Mouse (Mus musculus) brown adipose tissue, adult 24 weeks (tissue): Measurements from ENCODE around the gene Fam181a. TPM values are rescaled to one million over a fixed set of nuclear protein-coding genes. Genes with fewer than 3 reads are reported as not detected.

ENCODE experiments used
- H3K27ac ChIP-seq: fragments of 200-500 bp; replicated peaks from 2 replicates; pipeline ENCODE4 v1.5.1; 2012; ENCODE audit warnings: low read depth, mild to moderate bottlenecking, low read length
- H3K4me1 ChIP-seq: fragments of 200-500 bp; 2 replicates; pipeline ENCODE4 v1.6.1; 2012; ENCODE audit warnings: low read length, mixed read lengths; ENCODE audit not compliant: control insufficient read depth, insufficient read depth, insufficient read length
- H3K4me3 ChIP-seq: fragments of 200-500 bp; 2 replicates; pipeline ENCODE4 v1.5.1; 2012; ENCODE audit warnings: low read depth, mild to moderate bottlenecking, low read length, moderate library complexity; ENCODE audit not compliant: insufficient read depth
- polyA plus RNA-seq: library from polyadenylated mRNA; stranded (reverse); fragments of >200 nt; gene quantifications from 2 replicates; pipeline ENCODE4 v1.2.4, GENCODE M21; 2012; ENCODE audit not compliant: missing spikeins, insufficient read depth, insufficient read length

The Fam181a gene
- polyA plus RNA-seq, 1 experiment = not detected

DNA sequence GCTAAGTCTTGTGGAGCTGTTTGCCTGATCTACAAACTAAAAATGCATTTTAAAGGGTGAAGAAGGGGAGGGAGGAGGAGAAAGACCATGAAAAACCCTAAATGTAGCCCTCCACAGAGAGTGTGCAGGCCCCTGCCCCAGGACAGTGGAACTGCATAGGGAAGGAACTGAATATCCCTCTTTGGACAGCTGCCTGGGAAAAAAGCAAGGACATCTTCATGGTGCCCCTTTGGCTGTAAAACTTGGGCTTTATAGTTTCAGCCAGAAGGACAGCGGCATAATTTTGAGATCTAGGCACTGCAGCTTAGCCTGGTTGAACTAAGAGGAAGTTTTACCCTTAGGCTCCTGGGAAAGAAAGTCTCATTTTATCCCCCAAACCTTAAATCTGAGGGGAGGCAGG, 7.8 kb upstream of the Fam181a start:
- no peaks in the 10 kb centered on the region for H3K4me1 ChIP-seq
- no peak overlapping the region for H3K4me3 ChIP-seq
- H3K27ac ChIP-seq = no peak overlapping the region

DNA sequence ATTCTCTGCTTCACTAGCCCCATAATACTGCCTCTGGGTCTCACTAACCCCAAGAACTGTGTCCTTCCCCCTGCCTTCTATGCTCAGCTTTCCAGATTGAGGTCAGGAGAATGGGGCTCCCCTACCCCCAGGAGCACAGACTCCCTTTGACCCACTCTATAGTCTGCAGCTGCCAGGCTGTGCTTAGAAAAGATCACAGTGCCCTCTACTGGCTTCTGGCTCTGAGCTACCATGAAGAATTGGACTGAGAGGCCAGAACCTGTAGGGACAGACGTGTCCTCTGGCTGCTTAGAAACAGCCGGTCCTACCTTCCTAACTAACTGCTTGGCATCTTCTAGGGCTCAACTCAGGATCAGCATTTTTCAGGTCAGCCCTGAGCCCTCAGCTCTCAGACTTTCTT, 4.6 kb upstream of the Fam181a start:
- H3K27ac ChIP-seq = no peak overlapping the region
- H3K4me1 ChIP-seq = no peaks in the 10 kb centered on the region
- no peak overlapping the region for H3K4me3 ChIP-seq

DNA sequence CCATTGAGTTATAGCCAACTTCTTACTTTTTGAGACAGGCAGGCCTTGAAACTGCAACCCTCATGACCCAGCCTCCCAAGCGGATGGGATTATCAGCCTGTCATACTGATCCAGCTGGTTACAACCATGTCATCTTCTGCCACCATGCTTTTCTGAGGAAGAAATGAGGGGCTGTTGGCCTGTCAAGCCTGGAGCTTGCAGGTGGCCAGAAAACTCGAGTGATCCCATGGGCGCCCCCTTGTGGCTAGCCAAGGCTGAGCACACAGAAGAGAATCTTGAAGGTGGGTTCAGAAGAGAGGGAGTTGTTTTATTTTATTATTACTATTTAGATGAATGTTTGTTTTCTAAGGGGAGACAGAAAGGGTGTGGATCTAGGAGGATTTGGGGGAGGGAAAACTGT, 4.1 kb upstream of the Fam181a start:
- Histone ChIP-seq H3K4me1 (no peaks in the 10 kb centered on the region), H3K4me3 (no peak overlapping the region), H3K27ac (no peak overlapping the region)

DNA sequence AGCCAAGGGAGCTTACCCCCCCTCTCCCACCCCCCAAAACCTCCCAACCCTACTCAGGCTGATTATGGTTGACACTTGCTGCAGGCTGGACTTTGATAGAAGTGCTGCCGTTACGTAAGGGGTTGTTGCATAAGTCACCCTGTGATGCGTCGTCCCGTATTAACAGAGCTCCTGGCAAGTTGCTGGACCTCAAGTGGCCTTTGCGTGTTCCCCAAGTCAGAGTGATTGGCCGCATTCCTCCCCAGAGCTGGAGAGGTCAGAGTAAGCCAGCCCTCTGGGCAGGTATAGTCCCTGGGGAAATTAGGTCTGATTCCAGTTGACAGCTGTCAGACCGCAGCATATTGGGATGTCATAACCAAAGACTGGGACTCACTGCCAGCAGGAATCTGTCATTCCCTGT, 1.1 kb downstream of the Fam181a start:
- no peak overlapping the region for H3K4me3 ChIP-seq
- no peak overlapping the region for H3K27ac ChIP-seq
- H3K4me1 ChIP-seq = no peaks in the 10 kb centered on the region

DNA sequence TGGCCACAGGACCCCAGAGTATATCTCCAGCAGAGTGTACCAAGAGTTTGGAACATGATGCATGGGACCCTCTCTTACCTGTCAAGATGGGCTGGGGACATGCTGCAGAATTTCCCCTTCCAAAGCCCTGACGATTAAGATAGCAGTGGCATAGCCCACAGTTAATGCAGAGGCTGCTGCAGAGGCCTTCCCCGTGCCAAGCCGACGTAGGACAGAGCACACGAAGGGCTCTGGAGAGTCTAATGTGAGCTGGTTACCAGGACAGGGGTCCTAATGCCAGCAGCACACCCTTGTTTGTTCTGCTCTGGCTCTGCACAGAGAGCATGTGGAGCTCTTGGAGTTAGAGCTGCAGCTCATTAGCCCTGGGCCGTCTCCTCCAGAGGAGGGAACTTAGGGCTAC, 2.5 kb downstream of the Fam181a start:
- no peak overlapping the region for H3K4me3 ChIP-seq
- H3K4me1 ChIP-seq = no peaks in the 10 kb centered on the region
- H3K27ac ChIP-seq = no peak overlapping the region

DNA sequence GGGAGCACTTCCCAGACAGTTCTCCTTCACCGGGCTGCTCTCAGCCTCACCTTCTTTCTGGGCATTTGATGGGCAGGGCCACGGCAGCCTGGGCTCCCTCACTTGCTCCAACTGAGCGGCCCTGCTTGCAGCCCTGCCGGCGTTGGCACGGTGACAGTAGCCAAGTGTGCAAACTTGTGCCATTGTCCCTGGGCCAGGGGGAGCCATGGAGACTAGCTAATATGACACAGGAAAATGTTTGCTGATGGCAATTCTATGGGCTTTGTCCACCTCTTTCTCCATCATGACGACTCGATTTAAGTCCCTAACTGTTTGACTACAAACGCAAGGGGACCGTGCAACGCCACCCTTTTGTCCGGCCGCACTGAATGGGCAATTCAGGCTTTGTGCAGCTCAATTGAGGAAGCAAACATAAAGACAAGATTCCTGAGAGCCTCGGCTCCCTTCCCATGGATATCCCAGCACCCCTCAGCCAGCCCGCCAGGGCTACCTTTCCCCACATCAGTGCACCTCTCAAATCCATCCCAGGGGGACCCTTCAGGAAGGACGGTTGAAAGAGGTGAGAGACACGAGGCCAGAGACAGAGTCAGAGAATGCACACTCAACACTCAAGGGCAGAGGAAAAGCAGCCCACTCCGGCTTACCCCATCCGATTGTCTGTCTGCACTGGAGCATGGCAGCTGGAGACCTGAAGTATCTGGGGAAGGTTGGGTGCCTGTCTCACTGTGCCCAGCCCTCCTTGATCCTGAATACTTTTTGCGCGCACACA, 3.3 kb downstream of the Fam181a start:
- Histone ChIP-seq H3K4me1 (no peaks in the 10 kb centered on the region), H3K4me3 (no peak overlapping the region), H3K27ac (no peak overlapping the region)

DNA sequence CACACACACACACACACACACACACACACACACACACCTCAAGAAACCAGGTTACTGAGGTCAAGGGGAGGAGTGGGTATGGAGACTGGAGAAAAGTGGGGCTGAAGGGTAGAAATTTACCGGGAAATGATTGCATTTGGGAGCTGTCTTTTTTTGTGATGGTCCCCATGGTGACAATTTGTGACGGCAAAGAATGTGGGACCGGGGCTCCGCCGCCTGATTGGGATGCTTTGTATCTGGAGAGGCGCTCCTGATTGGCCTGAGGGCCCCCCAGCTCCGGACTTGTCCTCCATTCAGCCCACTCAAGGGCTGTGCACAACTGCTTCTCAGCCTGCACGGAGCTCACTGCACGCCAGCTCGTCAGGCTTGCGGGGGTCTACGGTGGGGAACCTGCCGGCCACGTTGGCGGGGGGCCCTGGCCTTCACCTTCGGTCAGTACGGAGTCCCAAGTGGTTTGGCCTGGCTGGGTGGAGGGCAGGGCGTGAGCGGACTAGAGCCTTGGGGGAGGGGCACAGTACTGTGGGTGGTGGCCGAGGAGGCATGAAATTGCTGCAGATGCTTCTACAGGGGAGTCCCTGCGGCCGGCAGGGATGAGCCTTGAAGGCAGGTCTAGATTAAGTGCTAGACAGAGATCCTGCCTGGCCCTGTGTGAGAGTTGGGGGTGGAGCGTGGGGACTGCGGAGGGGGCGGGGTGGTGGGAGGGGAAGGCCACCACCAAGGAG, 4.0 kb downstream of the Fam181a start:
- no peak overlapping the region for H3K27ac ChIP-seq
- H3K4me1 ChIP-seq = no peaks in the 10 kb centered on the region
- H3K4me3 ChIP-seq = no peak overlapping the region

DNA sequence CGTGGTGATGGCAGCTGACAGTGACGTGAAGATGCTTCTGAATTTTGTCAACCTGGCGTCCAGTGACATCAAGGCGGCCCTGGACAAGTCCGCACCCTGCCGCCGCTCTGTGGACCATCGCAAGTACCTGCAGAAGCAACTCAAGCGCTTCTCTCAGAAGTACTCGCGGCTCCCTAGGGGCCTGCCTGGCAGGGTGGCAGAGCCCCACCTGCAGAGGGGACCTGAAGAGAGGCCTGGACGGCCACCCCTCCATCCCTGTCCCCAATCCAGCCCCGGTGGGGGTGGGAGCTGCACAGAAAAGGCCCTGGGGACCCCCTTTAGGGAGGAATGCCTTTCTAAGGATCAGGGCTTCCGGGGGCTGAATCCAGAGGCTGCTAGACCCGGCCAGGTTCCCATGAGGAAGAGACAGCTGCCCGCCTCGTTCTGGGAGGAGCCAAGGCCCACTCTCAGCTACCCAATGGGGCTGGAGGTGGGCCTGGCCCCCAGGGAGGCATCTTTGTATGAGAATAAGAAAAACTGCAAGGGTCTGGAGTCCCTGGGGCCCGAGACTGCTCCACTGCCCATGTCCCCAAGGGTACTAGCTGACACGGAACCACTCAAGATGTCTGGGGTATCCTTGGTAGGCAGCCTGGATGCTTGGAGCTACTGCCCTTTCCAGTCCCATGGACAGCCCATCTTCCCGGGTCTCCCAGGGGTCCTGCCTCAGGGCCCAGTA, 5.2 kb downstream of the Fam181a start:
- H3K4me1 ChIP-seq = no peaks in the 10 kb centered on the region
- no peak overlapping the region for H3K27ac ChIP-seq
- H3K4me3 ChIP-seq = no peak overlapping the region

DNA sequence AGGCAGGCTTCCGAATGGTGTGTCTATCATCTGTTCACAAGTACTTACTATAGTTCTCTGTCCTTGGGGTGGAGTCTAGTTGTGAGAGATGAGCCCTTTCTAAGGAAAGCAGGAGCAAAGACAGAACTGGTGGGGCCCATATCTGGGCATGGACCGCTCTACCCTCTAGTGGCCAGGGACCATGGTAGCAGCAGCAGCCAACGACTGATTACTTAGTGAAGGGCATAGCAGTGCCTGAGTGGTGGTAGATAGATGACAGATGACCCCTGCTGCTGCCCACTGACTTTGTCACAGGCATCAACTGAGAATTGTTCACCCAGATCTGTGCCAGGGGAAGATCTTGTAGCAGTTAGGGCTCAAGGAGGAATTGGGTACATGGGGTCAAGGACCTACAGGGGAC, 12.0 kb downstream of the Fam181a start:
- Histone ChIP-seq H3K4me3 (no peak overlapping the region), H3K4me1 (no peaks in the 10 kb centered on the region), H3K27ac (no peak overlapping the region)

DNA sequence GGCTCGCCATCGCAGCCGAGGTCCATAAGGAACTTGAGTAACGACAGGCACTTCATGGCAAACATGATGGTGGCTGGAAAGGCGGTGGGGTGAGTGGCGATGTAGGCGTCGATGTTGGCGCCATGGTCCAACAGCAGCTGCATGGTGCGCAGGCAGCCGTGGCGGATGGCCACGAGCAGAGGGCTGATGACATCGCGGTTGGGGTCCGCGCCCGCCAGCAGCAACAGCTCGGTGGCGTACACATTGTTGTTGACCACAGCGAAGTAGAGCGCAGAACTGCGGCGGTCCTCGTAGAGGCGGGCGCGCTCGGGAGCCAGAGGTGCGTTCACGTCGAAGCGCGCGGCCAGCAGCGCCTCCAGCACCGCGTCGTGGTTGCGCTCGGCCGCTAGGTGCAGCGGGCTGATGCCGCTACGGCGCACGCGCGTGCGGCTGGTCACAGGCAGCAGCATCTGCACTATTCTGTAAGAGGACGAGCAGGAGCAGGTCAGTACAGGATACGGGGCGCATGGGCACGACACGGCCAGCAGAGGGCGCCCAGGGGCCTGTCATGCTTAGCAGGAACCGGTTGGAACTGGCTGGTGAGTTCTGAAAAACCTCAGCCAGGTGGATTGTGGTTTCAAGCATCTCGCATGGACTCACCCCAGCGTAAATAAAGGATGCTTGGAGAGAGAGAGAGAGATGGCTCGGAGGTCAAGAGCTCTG, 14.5 kb downstream of the Fam181a start:
- no peaks in the 10 kb centered on the region for H3K4me1 ChIP-seq
- no peak overlapping the region for H3K27ac ChIP-seq
- H3K4me3 ChIP-seq = no peak overlapping the region

DNA sequence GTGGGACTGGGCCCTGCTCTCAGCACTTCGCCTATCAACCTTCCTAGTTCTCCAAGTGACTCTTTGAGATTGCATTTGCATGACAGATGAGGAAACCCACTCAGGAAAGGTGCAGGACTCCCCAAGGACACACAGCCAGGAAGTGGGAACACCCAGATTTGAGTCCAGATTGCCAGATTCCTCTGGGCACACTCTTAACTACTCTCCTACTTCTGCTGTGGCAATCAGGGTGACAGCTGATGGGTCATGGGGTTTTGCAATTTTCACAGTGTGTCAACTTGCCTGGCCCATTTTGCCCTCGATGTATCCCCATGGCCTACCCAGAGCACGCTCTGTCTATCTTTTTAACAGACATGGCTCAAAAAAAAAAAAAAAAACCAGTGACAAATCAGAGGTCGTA, 15.8 kb downstream of the Fam181a start:
- Histone ChIP-seq H3K4me1 (no peaks in the 10 kb centered on the region), H3K27ac (no peak overlapping the region), H3K4me3 (no peak overlapping the region)

DNA sequence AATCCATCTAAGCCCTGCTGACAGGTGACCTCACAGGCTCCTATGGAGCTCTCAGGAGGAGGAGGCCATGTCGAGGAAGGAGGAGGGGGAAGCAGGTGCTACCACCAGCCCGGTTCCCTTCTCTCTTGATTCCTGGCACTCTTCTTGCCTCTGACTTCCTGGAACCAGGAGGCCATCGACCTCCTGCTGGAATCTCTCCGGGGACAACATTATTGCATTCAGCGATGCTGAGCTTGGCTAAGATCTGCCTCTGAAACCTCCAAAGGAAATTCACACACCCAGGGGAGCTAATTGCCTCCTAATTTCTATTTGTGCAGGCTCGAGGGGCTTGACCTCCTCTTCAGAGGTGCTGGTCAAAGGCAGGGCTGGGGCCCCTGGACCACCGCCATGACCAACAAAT, 16.3 kb downstream of the Fam181a start:
- H3K4me3 ChIP-seq = no peak overlapping the region
- no peaks in the 10 kb centered on the region for H3K4me1 ChIP-seq
- H3K27ac ChIP-seq = no peak overlapping the region

DNA sequence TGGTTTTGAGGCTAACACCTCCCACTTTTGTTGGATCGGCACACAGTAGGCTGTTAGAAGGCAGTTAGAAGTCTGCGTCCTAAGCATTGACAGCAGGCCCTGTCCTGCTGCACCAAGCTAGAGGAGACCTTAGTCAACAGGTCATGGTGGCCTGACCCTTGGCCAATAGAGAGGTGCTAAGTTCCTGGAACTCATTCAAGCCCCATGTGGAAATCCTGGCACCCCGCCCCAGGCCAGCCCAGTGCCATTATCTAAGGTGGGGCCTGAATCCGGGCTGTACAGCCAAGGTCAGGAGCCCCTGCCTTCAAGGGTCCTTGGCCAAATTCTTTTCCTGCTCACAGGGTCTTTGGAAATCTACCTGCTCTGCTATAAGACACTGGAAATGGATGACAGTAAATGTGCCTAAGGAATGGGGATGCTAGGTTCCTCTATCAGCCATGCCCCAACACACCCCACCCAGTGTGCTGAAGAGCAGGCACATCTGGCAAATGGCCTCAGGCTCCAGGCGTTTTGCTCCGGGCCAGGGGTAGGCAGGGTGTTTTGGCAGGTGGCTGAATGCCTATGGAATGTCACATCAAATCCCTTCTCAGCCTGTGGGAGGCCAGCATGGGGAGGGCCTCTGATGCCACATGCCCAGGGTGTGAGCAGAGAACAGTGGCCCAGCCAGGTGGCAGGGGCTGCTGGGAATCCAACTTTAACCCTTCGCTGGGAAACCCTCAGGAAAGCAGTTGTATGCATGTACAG, 17.8 kb downstream of the Fam181a start:
- H3K4me3 ChIP-seq = no peak overlapping the region
- H3K4me1 ChIP-seq = no peaks in the 10 kb centered on the region
- no peak overlapping the region for H3K27ac ChIP-seq

DNA sequence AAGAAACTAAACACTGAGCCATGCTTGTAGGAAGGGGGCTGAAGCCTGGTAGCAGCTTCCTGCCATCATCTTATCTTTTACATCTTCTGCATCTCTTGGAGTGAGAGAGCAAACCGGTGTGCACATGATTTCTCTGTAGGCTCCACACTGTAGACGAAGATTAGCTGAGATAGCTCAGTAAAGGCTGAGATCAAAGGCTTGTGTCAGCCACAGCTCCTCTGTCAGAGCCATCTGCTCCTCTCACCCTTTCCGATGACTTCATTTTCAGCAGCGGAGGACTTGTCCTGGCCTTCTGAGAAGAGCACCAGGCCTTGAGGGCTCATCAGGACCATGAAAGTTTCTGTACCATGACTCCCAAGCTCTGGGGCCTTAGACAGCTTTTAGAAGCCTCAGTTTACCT, 20.7 kb downstream of the Fam181a start:
- Histone ChIP-seq H3K4me1 (no peaks in the 10 kb centered on the region), H3K4me3 (no peak overlapping the region), H3K27ac (no peak overlapping the region)

DNA sequence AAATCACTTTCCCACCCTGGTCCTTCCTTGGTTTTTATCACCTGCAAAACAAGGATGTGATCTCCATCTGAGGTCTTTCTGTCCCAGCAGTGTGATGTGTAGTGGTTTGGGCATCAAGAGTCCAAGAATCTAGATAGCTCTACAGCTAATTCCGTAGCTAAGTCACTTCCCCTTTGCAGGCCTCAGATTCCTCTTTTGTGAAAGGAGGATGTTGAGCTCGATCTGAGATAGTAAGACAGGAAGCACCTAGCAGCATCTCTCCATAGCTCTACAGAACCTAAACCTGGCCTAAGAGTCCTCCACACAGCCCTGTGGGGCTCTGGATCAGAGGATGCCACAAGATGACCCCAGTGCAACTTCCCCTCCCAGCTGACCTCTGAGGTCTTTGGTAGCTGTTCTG, 22.1 kb downstream of the Fam181a start:
- Histone ChIP-seq H3K4me1 (no peaks in the 10 kb centered on the region), H3K27ac (no peak overlapping the region), H3K4me3 (no peak overlapping the region)
